Mouse (Mus musculus) spleen, postnatal 4 days (tissue): ENCODE measurements at regions not wholly inside any gene's neighbourhood (a gene's known extent, or its start where the extent isn't known, plus 50 kb on each side); places are given as distances from the start of the nearest gene placed in this dataset.

Source experiments
- DNase-seq, 2 experiments: peaks; one replicate each; pipeline ENCODE4 v3.0.0; 2022; ENCODE audit warnings: low spot score in 2 of 2

DNA sequence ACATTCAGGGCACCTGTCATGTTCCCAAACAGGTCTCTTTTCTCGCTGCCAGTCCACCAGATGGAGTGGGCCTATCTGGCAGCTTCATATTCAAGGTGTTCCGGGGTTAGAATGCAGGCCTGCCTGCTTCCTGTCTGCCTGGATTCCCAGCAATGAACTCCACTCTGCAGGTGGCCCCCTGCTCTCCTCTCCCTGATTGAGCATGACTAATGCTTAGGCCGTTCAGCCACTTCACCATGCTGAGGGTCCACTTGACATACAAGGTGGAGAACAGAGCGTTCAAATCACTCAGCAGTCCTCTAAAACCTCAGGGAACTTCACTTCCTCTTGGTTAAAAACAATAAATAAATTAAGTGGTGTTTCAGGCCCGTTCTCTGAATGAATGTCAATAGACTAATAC is 112.1 kb upstream of the Ralgapa2 start:
- DNase-seq, result no peak

DNA sequence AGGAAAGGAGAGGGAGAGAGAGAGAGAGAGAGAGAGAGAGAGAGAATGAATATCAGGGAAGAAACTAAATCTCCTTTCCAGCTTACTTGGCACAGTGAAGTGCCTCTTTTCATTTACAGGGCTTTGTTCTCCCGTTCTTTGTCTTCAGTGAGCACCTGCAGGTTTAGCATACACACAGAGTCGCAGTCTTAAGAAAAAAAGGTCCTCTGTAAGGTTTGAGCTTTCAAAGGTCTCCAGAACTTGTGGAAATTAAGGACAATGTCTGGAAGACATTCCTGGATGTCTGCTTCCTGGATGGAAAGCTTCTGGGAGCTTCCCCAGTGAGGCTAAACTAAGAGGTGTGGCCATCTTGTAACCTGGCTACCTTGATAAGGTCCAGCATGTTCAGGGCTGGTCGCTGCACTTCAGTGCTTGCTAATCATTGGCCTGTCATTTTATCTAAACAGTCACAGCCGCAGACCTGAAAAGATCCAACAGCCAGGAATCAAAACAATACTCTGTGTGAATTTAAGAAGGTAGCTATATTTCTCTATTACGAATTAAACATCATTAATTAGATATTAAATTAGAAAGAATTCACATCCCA is 113.1 kb upstream of the Ralgapa2 start:
- DNase-seq, result no peak

DNA sequence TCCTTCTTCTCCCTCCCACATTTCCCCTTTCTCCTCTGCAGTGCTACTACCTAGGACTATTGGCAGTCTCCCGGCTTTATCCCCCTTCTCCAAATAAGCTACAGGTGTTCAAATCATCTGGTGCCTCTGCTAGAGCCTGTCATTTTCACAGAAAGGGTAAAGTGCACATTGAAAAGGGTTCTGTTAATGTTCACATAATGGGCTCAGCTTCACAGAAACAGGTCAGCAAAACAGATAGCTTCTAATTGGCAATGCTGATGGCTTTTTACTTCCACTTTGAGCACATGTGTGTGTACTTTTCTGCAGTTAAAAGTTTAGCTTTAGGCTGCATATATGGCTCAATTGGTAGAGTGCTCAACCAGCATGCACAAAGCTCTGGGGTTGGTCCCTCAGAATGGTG is 114.4 kb upstream of the Ralgapa2 start:
- no peak for DNase-seq

DNA sequence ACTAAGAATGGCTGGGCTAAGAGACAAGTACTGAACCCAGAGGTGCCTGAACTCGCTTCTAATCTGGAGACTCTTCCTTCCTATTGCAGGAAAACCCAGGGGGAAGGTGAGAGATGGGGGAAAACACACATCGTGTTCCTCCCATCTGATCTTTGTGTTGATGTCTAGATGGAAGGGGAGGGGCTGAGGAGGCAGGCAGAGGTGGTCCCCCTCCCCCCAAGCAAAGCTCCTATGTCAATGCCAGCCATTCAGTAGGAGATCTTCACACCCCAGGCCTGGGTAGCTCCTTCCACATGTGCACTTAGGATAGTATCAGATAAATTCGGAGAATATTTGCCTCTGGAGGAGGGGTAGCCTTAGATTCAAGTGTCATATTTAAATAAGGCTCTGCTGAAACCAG is 118.0 kb upstream of the Ralgapa2 start:
- no peak for DNase-seq

DNA sequence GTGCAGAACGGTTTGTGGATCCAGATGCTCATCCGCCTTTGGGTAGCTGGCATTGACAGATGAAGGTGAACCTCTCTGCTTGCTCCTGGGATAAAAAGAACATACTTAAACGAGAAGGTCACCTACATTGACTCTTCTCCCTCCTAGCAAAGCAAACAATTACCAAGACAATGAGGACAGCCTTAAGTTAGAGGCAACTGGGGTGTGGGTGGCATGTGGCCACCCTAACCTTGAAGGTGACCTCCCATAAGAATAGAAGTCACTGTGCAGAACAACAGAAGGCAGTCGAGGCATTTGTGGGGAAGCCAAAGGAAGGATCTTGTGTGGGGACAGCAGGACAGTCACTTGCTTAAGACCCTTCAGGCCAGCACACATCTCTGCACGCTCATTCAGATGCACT is 119.0 kb upstream of the Ralgapa2 start:
- DNase-seq, result no peak

DNA sequence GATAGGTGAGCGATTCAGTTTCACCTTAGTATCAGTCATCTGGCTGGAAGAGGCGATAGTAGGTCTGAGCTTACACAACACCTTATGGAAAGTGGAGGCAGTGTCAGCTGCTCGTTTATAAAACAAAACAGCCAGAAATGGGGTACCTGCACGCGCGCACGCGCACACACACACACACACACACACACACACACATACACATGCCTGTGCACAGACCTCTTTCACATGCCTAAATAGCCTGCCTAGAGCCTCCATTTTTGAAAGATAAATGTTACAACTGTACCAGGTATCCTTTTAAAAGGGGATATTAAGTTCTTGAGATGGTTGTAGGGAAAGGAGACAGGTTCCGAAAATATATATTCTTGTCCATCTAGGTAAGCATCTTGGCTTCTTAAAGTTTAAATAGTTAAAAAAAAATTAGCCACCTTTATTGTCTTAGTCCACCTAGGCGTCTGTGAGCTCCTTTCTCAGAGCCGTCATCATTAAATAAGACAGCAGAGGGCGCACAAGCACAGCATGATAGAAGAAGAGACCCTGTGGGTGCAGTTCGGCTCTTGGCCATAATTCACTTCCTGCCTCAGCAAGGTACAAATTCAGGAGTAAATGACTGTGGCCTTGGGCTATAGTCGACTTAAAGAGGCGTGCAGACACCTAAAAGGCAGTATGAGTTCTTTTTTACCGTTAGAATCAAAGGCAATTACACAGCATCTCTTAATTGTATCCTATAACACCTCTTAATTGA is 121.4 kb upstream of the Ralgapa2 start:
- peak; percentile 29 to 73 for DNase-seq

DNA sequence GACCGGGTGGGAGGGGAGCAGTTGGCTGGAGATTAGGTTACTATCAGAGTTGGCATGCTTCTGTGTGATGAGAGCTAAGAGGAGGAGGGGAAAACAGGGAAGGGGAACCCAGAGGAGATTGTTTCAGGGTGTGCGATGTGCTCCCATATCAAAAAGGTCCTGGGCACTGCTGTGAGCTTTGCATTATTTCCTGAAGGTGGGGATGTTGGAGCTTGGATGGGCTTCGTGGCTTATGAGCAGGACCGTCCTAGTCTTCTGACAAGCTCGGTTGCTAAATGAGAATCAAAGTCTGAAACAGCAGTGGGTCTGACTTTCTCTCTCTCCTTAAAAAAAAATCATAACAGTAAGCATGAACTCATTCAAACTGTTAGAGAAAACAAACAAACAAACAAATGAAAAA is 125.4 kb upstream of the Ralgapa2 start:
- no peak for DNase-seq

DNA sequence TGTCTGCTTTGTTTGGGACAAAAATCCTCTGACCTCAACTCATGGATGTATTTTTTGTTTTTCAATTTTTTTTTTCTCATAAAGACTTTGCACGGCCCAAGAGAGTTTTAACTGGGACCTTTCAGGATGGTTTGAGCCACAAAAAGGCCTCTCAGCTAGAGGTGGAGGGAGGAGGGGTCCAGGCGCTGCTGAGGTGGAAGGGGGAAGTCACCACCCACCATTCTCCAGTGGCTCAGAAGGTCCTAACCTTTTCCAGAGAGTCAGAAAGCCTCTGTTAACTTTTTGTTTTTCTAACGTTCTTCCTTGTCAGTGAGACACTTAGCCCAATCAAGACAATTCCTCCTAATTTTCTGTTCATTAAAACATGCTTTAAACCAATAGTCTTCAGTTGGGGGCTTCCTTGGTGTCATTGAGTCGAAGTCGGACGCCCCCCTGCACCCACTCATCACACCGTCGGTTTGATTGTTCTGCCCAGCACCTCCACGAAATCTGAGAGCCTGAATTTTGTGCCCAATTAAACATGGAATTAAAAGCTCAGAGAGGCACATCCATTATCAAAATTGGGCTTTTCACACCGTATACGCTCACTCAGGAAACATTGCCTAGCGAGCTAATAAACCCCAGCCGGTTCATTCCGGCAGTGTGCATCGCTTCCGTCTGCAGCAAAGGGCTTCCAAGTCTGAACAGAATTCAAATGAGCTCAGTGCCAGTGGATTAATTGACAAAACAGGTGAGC is 134.3 kb upstream of the Ralgapa2 start:
- DNase-seq, result no peak

DNA sequence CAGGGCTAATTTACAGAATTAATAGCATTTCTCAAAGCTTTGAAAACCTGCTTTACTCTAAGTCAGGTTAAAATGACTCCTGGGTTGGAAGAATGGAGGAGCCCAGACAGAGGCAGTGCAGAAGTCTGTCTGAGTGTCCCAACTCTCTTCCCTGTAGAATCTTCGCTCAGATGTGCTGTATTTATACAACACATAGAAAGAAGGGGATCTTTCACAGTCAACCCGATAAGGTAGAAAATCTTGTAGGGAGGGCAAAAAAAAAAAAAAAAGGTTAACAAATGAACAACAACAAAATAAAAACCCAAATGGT is 134.8 kb upstream of the Ralgapa2 start:
- DNase-seq, result no peak

DNA sequence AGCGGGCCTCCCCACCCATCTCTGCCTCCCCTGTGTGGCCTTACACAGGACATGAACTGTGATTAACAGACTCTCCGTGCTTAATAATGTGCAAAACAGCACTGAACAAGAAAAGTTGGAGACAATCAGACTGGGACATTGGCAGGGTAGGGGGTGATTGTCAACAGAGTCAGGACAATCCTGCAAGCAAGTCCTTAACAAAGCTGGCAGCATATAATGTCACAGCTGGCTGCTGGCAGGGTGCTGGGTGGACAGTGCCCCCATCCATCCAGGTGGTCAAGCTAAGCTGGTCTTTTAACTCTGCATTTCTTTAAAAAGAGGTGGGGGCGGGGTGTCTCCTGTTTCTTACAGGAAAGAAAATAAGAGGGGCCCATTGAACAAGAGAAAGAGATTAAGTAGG is 149.2 kb upstream of the Ralgapa2 start:
- no peak for DNase-seq

DNA sequence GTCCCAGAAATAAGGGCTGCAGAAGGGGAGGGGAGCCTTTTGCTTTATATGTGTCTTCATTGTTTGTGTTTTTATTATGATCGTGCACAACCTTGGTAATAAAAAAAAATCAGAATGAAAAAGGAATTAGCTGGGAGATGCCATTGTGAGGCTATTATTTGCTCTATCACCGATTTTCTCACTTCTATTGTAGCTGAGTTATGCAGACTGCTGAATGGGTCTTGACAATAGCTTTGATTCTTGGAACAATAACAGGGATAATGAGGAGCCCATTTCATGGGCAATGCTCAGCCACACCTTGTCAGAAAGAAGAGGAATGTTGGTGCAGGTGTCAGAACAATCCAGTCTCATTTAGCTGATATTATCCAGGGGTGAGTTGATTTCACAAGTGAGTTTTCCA is 160.6 kb upstream of the Ralgapa2 start:
- DNase-seq, result no peak

DNA sequence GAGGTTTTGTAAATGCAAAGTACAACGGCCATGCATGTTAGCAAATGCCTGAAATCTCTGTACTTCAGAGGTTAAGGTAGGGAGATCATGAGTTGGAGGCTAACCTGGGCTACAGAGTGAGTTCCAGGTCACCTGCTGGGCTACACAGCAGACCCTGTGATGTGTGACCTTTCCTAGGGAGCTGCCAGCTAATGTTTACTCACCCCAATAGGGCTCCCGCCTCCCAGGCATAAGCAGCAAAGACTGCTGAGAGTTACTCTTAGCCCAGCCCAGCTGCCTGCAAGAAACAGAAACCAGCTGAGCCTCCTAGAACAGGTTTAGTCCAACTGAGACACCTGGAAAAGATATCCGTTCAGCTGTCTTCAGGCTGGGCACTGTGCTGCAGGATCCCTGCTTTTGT is 169.8 kb upstream of the Ralgapa2 start:
- no peak for DNase-seq

DNA sequence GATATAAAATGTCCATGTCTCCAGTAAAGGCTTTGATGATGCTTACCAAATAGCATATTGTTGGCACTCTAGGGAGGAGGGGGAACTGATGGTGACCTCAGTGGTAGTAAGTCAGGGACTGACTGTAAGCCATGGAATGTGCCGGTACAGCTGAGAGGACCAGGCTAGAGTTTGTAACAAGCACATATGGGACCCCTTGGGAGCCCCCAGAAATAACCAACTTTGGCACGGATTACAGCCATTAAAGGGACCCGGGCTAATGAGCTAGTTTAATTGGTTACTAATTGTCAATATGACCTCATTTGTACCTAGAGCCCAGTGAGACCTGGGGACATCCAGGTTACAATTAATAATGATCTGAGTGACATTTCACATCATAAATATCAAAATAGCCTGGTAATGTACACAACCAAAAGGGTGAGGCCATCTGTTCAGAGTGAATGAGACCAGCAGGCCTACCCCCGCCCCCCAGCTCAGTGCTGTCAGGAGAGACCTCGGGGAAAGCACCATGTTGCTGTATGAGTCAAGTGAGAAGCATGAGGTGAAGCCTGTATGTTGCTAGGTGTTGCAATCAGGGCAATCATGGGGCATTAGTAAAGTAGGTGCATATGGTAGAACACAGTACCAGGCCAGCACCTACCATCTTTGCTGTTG is 169.7 kb upstream of the Kiz start:
- DNase-seq, result no peak

DNA sequence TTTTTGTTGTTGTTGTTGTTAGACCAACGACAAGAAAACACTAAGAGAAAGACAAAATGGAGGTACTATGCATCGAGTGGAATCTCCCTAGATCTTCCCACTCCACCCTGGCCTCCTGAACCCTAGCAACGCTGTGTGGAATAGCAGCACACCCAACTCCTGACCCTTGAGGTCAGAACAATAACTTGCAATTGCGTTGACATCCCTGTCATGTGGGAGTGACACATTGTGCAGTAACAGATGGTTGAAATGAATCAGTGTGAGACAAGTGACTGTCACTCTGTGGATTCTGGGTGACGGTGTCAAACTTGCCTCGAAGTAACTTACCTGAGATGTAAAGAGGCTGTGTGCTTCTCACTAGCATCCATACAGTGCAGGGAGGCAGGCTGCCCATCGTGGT is 167.1 kb upstream of the Kiz start:
- no peak for DNase-seq

DNA sequence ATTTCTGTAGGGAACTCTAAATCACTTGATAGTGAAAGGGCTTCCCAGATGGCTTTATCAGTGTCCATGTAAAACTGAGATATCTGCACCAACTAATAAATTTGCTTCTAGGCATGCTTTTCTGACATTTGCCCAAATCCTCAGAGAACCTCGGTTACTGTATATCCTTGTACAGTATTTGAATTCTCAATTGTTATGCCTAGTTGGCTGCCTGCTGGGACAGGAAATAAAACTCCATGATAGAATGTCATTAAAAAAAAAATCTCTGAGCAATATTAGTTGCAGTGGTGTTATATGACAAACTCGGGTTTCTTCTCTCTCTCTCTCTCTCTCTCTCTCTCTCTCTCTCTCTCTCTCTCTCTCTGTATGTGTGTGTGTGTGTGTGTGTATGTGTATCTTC is 162.2 kb upstream of the Kiz start:
- DNase-seq, result no peak

DNA sequence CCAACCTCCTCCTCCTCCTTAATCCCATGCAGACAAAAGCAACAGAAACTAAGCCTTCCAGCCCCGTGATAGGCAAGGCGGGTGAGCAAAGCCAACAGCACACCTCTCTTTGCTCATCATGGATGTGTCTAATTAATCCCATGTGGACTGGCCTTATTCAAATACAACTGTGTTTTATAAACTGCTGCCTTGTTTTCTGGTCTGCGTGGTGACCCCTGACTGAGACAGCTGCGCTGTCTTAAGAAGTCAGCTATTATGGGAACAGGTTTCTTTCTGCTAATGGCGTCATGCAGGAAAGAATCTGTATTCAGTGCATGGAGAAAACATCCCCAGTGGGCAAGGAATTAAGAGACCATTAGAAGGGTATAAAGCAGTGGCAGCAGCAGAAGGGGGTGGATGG is 161.6 kb upstream of the Kiz start:
- DNase-seq, result no peak

DNA sequence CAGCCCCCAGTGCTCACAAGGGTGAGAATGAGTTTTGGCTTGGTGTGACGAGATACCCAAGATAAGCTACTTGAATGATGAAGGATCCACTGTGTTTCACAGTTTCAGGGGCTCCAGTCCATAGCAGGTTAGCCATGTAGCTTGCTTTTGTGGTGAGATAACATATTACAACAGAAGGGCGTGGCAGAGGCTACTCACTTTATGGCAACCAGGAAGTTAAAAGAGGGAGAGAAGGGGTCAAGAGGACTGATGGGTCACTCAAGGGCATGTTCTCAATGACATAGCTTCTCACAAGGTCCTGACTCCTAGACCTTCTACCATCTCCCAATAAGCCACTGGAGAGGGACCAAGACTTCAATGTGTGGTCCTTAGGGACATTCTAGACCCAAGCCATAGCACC is 159.4 kb upstream of the Kiz start:
- no peak for DNase-seq

DNA sequence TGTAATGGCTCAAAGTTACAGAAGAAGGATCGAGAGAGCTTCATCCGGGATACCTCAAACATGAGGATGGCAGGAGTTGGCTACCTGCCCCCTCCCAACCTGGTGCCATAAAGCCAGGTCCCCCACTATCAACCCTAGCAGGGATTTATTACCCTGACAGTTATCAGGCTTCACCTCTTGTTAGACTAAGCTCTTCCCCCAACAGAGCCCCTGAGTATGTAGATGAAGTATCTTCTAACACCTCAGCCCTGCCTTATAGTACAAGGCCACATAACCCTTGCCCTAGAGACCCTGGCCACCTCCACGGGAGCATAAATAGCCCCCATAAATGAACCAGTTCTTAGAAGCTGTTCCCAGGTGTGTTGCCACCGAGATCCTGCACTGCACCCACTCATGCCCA is 158.9 kb upstream of the Kiz start:
- no peak for DNase-seq

DNA sequence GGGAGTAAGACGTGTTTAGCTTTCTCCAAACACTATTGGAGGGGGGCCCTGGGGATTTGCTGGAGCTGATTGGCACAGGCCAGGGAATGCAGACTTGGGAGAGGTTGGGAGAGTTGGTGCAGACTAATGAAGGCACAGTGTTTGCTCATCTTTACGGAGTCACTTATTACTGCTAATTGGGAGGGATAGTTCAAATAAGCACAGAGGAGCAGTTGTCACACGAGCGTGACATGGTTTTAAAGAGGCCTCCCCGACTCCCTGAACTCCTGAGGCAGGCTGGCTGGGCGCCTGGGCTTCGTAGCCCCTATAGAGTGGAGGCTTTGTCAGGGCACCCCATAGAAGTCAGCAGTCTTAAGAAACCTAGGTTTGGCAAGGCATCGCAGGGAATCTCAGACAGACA is 145.0 kb upstream of the Kiz start:
- DNase-seq, result no peak

DNA sequence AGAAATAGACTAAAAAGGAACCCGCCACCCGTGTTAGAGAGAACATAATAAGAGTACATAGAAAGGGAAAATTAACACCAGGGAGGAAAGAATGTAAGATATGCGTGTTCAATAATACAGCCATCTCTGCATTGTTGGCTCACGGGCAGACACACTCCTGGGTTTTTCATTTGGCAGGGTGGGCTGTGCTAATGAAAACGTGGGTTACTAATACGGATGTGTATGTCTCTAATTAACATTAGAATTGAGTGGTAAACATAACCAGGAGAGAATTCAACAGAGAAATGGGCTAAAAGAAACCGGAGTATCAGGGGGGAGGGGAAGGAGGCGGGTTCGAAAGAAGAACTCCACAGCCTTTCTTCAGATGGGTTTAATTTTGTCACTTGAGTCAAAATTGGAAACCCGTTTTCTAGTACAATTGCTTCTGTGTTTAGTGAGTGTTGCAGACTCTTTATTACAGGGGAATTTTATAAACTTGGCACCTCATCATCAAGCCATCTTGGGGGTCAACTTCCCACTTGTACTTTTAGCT is 134.4 kb upstream of the Kiz start:
- DNase-seq, result no peak

DNA sequence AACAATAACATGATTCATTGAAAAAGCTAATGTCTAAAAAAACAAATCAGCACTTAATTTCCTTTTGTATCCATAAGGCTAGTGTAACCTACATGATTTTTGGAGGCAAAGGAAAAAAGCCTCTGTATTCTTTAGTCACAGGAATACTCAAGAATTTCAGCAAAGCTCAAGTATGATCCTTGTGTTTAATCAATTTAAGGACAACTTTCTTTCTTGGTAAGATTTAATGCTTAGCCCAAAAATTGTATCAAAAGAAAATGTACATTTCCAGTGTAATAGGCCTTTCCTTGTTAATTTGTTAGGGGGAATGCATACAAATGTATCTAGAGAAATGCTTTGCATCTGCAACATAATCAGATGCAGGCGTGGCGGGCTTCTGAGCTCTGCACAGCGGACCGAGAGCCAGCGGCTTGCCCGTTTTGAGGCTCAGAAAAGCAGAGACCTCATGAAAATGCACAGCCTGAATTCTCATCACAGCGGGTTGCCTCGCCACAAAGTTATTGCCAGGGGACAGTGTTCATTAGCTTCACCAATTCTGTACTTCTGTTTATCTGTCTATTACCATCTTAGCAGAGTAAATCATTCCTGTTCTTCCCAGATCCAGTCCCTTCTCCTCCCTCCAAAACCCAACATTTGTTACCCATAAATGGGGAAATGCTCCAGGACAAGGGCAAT is 133.2 kb upstream of the Kiz start:
- no peak for DNase-seq

DNA sequence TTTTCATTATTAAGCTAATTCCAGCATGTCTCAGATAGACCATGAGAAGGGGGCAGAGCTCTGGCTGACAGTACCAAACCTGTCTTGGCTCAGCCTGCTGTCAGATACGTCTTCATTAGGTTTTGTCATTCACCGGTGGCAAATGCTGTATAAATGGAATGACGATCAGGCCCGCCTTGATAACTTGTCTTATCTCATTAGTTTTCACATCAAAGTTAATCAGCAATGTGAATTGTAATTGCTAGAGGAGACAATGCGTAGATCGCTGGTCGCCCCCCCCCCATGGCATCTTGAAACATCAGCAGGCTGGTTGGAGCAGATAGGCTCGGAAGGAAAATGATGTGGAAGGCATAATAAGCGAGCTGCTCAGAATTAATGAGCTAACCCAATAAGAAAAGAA is 132.5 kb upstream of the Kiz start:
- no peak for DNase-seq
